Mouse (Mus musculus) mouse trophoblast stem cell (cell line): Measurements from ENCODE around the gene Gm20388.

Experiments
- in situ Hi-C, 2 experiments: fragments of 300-500 bp; cut with MseI, MboI; formaldehyde crosslinking; loops; 2 replicates in 1 of 2; 3 replicates in 1 of 2; pipeline ENCODE4 v1.15.1; 2025

Gm20388 gene

DNA sequence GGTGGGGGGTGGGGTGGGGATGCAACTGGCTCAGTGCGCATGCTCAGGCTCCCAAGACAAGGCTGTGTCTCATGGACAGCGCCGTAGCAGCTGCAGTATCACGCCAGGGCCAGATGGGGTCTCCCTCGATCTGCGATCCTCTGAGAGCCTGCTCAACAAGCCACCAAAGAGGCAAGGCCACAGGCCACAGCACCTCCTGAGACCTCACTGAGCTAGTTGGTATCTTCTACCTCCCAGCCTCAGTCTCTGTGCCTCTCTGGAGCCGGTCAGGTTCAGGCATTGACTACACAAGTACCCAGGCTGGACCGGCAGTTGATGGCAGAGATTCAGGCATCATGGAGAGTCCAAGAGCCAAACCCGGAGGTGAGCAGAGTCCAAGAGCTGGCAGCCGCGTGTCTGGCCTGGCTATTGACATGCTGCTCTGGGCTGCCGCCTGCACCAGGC lies 1807.4 kb downstream of the Gm20388 start:
- in situ Hi-C loops, result loop anchor here in 1 of 2 experiments (5.0 kb wide), 1 partner anchor 34 kb away; no protein-coding TSS in a partner anchor

DNA sequence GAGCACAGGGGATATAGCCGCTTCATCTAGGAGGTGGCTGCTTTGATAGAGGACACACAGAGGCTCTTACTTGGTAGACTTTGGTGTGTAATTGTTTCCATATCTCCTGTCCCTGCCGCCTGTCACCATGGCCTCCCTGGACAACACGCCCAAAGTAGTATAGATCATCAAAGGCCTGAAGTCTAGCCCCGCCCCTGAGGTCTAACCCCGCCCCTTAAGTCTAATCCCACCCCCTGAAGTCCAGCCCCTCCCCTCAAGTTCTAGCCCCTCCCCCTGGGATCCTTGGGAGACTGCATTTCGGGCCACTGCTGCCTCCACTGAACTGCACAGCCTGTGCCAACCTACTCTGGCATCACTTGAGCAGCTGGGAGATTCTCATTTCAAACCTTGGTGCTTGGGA lies 1808.3 kb downstream of the Gm20388 start:
- in situ Hi-C loops, result loop anchor here in 1 of 2 experiments (5.0 kb wide), 1 partner anchor 33 kb away; no protein-coding TSS in a partner anchor

DNA sequence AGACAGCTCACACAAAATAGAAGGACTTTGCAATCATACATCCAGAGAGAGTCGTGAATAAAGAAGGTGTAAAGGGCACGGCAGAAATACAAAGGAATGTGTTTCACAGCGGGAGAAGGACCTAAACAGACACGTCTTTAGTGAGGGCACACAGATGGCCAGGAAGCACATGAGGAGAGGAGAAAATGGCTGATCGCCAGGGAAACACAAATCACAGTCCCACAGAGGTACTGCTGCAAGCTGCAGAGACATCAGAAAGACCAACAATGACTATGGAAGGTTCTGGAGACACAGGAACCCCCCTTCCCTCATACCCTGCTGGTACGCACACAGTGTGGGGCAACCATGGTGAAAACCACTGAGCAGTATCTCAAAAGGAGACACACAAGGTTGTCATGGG lies 1810.4 kb downstream of the Gm20388 start:
- in situ Hi-C loops, result no loop called here

DNA sequence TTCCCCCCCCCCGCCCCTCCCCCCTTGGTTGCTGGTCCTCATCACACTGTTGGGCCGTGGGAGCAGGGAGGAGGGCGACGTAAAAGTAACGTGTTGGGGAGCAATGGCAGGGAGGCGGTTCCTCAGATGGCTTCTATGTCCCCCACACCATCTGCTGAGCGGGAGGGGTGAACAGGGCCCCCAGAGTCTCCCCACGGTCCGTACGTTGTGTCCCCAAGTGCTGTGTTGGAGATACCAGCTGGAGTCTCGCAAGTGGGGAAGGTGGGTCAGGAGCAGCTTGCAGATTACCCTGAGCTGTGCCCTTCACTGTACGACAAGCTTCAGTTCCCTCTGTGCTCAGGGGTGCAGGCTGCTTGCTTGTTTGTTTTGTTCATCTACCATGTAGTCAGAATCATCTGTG lies 1813.2 kb downstream of the Gm20388 start:
- in situ Hi-C loops, result no loop called here

DNA sequence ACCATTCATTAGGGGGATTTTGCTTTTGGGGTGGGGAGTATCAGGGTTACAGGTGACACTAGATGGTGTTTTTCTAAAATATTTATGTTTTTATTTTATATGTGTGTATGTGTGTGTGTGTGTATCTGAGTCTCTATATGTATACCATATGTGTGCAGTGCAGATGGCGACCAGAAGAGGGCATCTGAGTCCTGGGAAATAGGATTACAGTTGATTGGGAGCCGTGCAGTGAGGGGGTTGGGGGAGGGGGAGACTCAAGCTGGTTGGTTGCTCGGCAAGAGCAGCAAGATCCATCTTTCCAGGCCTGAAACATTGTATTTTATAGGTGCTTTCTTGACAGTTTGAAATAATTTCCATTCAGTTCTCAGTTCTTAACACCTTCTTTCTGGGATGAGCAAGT lies 1816.5 kb downstream of the Gm20388 start:
- in situ Hi-C loops, result no loop called here

DNA sequence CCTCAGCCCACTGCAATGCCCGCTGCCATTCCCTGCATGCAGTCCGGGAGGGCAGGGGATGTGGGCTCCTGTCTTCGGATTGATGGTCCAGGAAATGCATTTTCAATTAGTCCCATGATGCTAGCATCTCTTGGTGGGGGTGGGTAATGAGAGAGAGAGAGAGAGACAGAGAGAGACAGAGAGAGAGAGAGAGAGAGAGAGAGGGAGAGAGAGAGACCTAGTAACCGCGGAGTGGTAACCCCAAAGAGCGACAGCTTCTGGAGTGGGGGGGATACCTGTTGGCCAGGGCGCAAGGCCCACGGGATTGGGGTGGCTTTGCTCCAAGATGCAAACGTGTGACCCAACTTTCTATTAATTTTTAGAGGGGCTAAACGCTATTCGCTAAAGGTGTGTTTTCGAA lies 1818.7 kb downstream of the Gm20388 start, which contains the start of gene Jph3:
Gene Jph3 (plus strand): TSS at position 301 of the 400 bp plus-strand sequence.
- in situ Hi-C loops, result no loop called here

DNA sequence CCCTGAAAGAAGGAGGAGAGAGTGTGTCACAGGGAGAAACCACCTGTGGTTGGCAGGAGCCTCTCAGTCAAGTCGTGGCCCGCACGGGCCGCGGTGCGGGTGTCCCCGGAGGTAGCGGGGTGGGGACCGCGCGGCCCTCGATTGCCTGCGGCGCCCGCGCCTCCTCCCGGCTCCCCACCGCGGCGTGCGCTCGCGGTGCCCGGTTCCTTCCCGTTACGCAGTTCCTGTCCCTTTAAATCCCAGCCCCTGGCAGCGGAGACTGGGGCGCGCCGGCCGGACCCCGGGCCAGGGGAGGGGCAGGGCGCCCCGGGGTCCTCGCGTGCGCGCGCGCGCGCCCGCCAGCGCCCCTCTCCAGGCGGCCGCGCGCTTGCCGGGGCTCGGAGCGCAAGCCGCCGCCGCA lies 1819.1 kb downstream of the Gm20388 start:
- in situ Hi-C loops, result no loop called here

DNA sequence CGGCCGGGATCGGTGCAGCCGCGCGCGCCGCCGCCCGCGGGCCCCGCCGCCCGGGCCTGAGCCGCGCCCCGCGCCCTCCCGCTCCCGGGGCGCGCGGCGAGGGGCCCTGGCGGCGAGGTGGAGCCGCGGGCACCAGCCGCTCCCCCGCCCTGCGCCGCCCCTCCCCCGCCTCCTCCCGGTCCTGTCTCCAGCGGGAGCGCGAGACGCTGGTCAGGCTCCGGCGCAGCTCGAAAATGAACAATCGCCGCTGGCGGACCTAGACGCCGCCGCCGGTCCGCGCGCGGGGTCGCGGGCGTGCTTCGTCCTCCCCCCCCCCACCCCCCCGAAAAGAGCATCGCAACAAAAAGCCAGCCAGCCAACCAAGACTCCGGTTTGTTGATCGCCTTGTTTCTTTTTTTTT lies 1819.5 kb downstream of the Gm20388 start:
- in situ Hi-C loops, result no loop called here

DNA sequence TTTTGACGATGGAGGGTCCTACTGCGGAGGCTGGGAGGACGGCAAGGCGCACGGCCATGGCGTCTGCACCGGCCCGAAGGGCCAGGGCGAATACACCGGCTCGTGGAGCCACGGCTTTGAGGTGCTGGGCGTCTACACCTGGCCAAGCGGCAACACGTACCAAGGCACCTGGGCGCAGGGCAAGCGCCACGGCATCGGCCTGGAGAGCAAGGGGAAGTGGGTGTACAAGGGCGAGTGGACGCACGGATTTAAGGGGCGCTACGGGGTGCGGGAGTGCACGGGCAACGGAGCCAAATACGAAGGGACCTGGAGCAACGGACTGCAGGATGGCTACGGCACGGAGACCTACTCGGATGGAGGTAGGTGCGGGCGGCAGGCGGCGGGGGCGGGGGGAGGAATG lies 1820.0 kb downstream of the Gm20388 start:
- in situ Hi-C loops, result no loop called here

DNA sequence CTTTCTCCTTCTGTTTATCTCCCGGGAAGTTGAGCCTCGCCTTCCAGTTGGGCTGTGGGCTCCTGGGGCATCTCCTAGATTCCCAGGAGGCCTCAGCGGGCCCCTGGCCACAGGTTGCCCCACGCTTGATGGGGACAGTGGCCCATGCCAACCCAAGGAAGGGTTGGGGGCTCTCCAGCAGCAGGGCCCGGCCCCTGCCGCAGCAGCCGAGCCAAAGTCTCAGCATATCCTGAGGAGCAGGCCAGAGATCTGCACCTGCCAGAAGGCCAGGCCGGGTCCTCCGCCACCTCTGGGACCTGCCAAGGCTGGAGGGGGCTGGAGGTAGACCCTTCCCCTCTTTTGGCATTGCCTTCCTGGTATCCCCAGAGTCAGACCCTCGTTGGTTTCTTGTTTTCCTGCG lies 1820.4 kb downstream of the Gm20388 start:
- in situ Hi-C loops, result no loop called here

DNA sequence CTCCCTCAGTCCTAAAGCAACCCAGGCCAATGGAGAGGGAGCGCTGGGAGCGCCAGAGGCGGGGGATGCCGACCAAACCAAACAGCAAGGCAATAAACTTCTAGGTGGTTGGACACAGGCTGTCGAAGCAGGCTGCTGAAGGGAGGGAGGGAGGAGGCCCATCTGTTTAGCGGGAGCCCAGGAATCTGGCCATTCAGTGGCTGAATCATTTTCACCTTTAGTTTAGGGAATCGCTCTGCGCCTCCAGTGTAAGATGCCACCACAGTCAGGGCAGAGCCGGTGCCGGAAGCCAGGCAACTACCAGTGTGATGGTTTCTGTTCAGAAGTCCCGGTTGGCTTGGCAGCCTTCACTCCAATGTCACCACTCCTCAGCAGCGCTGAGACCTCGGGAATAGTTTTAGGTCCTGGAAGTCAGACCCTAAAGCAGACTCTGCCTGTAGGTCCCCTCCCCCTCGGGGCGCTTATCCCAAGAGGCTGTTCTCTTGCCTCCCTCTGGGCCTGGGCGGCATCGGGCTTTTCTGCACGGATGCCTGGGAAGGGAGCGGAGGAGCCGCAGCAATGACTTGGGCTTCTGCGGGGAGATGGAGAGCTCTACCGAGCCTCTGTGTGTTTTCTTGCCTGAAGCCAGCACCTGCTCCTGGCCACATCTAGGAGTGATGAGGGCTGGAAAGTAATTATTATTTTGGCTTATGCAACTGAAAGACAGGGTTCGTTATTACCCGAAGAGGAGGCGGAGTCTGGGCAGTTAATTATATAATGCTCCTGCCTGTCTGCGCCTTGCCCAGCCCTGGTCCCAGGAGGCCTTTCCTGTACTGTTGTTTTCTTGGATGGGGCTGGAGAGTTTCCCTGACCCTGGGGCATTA lies 1821.1 kb downstream of the Gm20388 start:
- in situ Hi-C loops, result no loop called here

DNA sequence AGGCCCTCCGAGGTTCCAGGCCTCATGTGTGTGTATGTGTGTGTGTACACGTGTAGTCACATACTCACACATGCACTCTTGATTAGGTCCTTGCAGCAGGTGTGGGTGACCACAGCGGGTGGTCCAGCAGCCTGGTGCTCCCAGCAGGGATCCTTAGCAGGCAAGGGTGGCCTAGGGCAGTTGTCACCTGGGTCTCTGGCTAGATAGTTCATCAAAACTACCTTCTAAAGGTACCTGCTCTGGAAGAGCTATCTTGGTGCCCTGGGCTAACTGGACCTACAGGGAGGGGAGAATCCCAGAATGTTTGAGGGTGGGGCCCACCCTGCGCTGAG lies 1821.7 kb downstream of the Gm20388 start:
- in situ Hi-C loops, result no loop called here

DNA sequence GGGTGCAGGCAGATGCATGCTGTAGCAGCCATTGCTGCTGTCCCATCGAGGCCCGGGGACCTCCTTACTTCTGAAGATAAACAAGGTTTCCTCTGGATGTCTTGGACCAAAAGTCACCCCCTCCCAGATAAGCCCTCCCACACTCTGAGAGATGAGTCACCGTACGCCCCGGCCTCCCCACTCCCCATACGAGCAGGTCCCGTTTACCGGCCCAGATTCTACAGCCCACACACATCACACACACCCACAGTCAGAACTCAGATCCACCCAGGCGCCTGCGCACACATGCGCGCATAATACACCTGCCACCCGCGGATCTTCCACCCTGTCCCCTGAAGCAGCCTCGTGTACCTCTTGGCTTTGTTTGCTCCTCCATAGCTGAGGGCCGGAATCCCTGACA lies 1823.6 kb downstream of the Gm20388 start:
- in situ Hi-C loops, result no loop called here

DNA sequence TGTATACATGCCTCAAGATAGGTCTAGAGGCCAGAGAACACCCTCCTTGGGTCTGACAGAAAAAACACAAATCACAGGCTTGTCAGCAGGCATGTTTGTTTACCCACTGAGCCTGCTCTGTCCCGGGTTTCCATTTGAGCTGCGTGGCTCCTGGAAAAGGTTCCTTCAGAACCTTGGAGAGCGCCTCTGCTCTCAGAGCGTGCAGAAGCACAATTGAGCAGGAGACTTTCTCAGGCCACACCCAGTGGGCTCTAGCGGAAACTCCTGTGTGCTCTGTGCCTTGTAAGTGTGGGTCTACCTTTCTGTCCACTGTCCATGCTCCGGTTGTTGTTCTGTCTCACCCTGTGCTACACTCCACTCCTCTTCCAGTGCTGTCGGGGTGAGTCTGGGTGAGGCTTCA lies 1825.6 kb downstream of the Gm20388 start:
- in situ Hi-C loops, result no loop called here

DNA sequence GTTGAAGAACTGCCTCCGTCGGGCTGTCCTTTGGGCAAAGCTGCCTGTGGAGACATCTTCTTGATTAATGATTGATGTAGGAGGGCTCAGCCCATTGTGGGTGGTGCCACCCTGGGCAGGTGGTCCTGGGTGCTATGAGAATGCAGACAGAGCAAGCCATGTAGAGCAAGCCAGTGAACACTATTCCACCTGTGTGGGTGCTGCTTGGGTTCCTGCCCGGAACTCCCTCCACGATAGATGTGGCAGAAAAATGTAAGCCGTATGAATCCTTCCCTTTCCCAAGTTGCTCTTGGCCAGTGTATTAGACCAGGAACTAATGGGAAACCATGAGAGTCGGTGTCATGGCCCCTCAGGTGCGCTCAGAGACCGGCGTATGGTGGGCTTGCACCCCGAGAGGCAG lies 1830.1 kb downstream of the Gm20388 start:
- in situ Hi-C loops, result no loop called here

DNA sequence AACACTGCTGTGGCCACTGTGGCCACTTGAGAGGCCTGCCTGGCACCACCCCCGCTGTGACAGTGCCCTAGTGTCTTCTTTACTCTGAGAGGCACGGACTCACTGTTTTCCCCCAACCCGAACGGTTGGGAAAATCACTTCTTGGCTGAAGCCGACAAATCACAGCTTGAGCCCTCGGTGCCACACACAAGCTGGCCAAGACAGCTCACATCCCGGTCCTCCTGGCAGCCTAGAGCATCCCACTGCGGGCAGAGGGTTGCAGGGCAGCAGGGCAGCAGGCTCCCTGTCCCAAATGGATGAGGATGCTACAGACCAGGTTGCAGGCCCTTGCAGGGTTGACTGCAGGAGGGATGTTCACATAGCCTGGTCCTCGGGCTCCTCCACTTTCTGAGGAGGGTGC lies 1838.9 kb downstream of the Gm20388 start:
- in situ Hi-C loops, result no loop called here

DNA sequence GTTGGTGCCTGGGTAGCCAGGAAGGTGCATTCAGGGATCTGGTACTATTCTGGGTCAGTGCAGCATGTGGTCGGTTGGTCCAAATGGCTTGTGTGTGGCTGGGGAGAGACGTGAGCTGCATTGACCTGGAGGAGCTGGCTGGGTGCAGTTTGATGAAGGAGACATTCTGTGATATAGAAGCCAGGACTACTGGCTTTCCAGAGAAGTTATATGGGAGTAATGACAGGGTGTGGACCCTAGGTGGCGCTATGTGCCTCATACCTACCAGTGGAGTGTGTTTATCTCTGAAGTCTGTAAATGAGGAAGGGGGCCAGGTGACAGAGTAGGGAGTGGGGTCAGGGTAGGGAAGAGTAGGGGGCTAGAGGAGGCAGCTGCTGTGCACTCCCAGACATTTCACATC lies 1839.9 kb downstream of the Gm20388 start:
- in situ Hi-C loops, result loop anchor here in 1 of 2 experiments (5.0 kb wide), 1 partner anchor 33 kb away; no protein-coding TSS in a partner anchor

DNA sequence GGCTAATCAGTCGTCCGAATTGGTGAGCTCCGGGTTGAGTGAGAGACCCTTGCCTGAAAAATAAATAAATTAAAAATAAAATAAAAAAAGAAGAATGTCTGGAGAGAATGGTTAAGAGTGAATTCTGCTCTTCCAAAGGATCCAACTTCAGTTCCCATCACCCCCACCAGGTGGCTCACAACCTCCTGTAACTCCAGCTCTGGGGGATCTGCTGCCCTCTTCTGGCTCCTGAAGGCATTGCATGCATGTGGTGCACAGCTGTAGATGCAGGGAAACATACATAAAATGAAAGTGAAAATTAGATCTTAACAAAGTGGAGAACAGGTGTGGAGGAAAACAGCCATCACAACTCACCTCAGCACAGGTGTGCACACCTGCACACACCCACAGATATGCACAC lies 1840.8 kb downstream of the Gm20388 start:
- in situ Hi-C loops, result loop anchor here in 1 of 2 experiments (5.0 kb wide), 1 partner anchor 34 kb away; no protein-coding TSS in a partner anchor

DNA sequence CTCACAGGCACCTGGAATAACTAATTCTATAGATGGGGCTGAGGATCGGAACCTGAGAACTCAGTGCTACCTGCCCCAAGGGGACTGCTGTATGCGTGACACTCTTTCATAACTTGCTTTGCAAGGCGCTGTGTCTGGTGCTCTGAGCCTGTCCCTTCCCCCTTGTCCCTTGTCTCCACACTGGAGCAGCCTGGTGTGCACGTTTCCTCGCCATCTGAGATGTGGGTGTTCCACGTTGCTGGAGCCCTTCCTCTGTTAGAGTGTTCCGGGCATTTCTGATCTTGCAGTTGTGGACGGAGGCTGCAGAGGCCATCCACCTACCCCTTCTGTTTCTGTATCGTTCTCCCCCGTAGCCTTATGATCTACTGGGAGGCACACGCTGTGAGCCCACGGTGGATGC lies 1847.8 kb downstream of the Gm20388 start:
- in situ Hi-C loops, result no loop called here

DNA sequence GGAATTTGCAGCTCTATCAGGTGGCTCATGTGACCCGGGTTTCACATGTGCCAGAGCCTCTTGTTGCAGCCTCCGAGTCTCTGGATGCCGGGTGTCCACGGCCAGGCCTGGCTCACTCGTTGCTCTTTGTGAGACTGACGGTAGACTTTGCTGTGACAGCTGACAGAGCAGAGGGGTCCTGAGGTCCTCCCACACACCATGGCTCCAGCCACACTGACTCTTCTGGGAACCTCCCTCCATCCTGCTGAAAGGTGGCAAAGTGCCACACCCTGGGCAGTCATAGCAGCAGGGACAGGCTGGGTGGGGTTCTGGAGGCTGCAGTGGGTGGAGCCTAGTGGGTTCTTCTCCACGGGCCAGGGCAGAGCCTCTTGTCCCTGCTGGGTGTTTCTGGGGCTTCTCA lies 1849.8 kb downstream of the Gm20388 start:
- in situ Hi-C loops, result no loop called here

DNA sequence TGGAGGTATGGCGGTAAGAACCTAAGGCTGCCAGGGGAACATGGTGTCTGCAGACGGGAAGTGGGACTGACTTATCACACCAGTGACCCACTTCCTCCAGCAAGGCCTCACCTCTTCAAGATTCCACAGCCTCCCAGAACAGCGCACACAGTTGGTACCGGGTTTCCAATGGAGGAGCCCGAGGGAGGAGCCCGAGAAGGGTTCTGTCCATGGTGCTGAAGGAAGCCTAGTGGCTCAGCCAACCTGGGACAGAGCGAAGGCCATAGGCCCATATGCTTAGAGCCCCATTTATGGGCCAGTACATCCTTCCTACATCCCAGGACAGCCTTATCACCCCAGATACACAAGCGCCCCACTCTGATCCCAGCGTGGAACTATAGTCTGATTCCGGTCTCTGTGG lies 1850.8 kb downstream of the Gm20388 start:
- in situ Hi-C loops, result no loop called here

DNA sequence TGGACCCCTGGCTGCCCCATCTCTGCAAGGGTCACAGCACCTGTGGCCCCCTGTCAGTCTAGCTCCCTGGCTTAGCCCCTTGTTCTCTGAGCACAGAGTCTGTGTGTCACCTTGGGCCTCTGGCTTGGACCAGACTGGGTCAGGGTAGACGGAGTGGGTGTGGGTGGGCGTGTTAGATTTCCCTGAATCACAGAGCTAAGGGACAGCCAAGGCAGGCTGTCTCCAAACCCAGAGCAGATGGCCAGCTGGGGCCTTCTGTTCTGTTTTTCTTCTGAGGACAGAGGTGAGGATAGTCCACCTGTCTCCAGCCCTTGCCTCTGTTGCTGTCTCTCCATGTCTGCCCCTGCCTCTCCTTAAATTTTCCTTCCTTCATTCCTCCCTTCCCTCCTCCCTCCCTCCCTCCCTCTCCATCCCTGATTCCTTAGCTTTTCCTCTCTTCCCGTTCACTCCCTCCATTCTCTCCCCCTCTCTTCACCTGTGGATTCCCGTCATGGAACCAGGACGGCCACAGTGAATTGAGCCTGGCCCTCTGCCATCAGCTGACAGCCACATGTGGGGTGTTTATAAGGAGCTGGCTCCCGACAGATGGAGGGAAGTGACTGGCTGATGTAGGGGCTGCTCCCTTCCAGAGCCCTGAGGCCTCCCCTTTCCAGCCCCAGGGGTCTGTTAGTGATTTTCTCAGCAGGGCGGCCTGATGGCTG lies 1852.5 kb downstream of the Gm20388 start:
- in situ Hi-C loops, result no loop called here

DNA sequence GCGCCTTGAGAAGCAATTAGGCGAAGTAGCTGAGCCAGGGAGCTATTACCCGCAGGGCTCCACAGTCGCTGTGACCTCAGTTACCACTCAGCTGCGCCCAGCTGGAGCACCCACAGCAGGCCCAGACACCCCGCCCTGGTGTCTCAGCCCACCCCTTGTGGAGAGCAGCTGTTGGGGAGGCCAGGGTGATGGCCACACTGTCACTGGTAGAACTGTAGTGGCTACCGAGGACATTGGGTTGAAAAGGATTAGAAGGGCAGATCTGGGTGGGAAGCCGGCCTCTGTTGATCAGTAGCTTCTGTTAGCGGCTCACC lies 1853.0 kb downstream of the Gm20388 start:
- in situ Hi-C loops, result no loop called here
